Mouse (Mus musculus): Measurements from ENCODE around the gene Gas2l3. TPM values are rescaled to one million over a fixed set of nuclear protein-coding genes. Genes with fewer than 3 reads are reported as not detected.

The Gas2l3 gene
- total and polyA plus RNA-seq, 3 experiments, result 2.9 to 3.7 TPM; not detected in 1

DNA sequence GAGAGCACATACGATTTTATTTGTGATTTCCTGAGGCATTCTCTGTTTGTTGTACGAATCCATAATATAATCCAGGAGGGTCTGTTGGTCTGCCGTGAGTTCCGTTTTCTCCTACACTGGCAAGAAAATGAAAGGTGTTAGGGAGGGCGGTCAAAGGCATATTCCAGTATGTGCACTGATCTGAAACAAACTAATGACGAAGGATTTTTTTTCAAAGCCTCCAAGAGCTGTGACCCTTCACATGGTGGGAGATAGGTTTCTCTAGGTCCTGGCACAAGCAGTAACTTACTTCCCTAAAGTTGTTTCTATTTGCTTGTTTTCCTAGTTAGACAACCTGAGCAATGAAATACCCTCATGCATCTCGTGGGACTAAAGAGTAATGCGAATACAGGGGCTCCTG lies 35.0 kb upstream of the Gas2l3 start:
- H3K27me3 ChIP-seq (ENCODE audit: control insufficient read depth in 1 of 2, insufficient read depth in 2 of 2, low read length in 2 of 2), result no peaks in the 10 kb centered on the region; a peak in 1 of 4 replicates
- DNase-seq (ENCODE audit: low read depth, low spot score), result no peak
- H3K4me1 ChIP-seq (ENCODE audit: control insufficient read depth in 1 of 2, insufficient read depth in 2 of 2, low read length in 2 of 2), result peaks cover 0 to 1% of the 10 kb centered on the region in 2 experiments; a peak in 1 of 4 replicates
- no peak overlapping the region for H3K27ac ChIP-seq (ENCODE audit: control insufficient read depth, low read depth, low read length)
- no peaks in the 10 kb centered on the region for H3K9me3 ChIP-seq (replicated peaks; ENCODE audit: insufficient read depth, low read length)
- H3K36me3 ChIP-seq (ENCODE audit: control insufficient read depth in 1 of 2, insufficient read depth in 2 of 2, low read length in 2 of 2), result no peaks in the 10 kb centered on the region; a peak in 1 of 4 replicates
- no peak overlapping the region for H3K9ac ChIP-seq (ENCODE audit: control insufficient read depth, low read depth, low read length, poor library complexity, severe bottlenecking)
- TF ChIP-seq HCFC1 (IDR thresholded peaks at IDR 0.05; ENCODE audit: low read depth, low read length), result no peak
- no peak for TF ChIP-seq TAL1 (IDR thresholded peaks at IDR 0.05; ENCODE audit: low read length)
- no peak for TF ChIP-seq RAD21 (IDR thresholded peaks at IDR 0.05; ENCODE audit: low read depth, low read length)
- no peak for TF ChIP-seq SIN3A (IDR thresholded peaks at IDR 0.05; ENCODE audit: low read length)
- TF ChIP-seq GATA1 (IDR thresholded peaks at IDR 0.05; ENCODE audit: low read depth, low read length), result no peak
- TF ChIP-seq EP300 (IDR thresholded peaks at IDR 0.05; ENCODE audit: low read depth in 1 of 2, low read length in 2 of 2), result no peak
- TF ChIP-seq TCF12 (IDR thresholded peaks at IDR 0.05; ENCODE audit: low read depth, low read length), result no peak
- no peak for TF ChIP-seq USF2 (IDR thresholded peaks at IDR 0.05; ENCODE audit: borderline replicate concordance in 1 of 2, insufficient read depth in 1 of 2, low read depth in 1 of 2, low read length in 2 of 2)
- TF ChIP-seq ZC3H11A (IDR thresholded peaks at IDR 0.05; ENCODE audit: low read depth, low read length), result no peak
- TF ChIP-seq POLR2AphosphoS5 (IDR thresholded peaks at IDR 0.05; ENCODE audit: borderline replicate concordance, low read depth, low read length), result no peak
- TF ChIP-seq MXI1 (IDR thresholded peaks at IDR 0.05; ENCODE audit: low read depth, low read length), result no peak
- no peak for TF ChIP-seq ZMIZ1 (IDR thresholded peaks at IDR 0.05; ENCODE audit: low read depth, low read length)
- no peak for TF ChIP-seq E2F4 (IDR thresholded peaks at IDR 0.05; ENCODE audit: borderline replicate concordance, low read depth, low read length)
- no peak for TF ChIP-seq POLR2A (IDR thresholded peaks at IDR 0.05; ENCODE audit: control insufficient read depth in 1 of 2, insufficient read depth in 1 of 2, low read depth in 1 of 2, low read length in 2 of 2, poor library complexity in 1 of 2)
- TF ChIP-seq TBP (IDR thresholded peaks at IDR 0.05; ENCODE audit: low read depth, low read length), result no peak
- no peak for TF ChIP-seq NRF1 (IDR thresholded peaks at IDR 0.05; ENCODE audit: insufficient read depth, low read depth, low read length, poor library complexity, severe bottlenecking)
- no peak for TF ChIP-seq GABPA (IDR thresholded peaks at IDR 0.05; ENCODE audit: low read depth, low read length)
- no peak for TF ChIP-seq MAFK (IDR thresholded peaks at IDR 0.05; ENCODE audit: borderline replicate concordance, low read depth, low read length)
- TF ChIP-seq CTCF (IDR thresholded peaks at IDR 0.05 in 2 of 3, conservative IDR thresholded peaks at IDR 0.05 in 1 of 3; ENCODE audit: control insufficient read depth in 1 of 3, insufficient read depth in 1 of 3, low read depth in 2 of 3, low read length in 3 of 3, poor library complexity in 1 of 3, severe bottlenecking in 1 of 3), result no peak
- TF ChIP-seq MEF2A (IDR thresholded peaks at IDR 0.05; ENCODE audit: extremely low read depth, insufficient replicate concordance, low read depth, low read length, poor library complexity, severe bottlenecking), result no peak
- no peaks in the 10 kb centered on the region for H3K79me2 ChIP-seq (ENCODE audit: control insufficient read depth, insufficient read depth, low read length, poor library complexity)
- H3K4me3 ChIP-seq (ENCODE audit: control insufficient read depth in 1 of 2, insufficient read depth in 1 of 2, low read depth in 2 of 2, low read length in 2 of 2), result no peak overlapping the region

All from MEL (cell line).